Mouse (Mus musculus): ENCODE results near the gene Olfr374.

GRCm38 (mm10) chr8:72115202-72115601 is 8.4 kb downstream of the Olfr374 start:
- TF ChIP-seq ZC3H11A (IDR thresholded peaks at IDR 0.05; ENCODE audit: borderline replicate concordance, low read depth, low read length) (no peak), MAFK (IDR thresholded peaks at IDR 0.05; ENCODE audit: insufficient read depth, low read depth, low read length) (no peak), HCFC1 (IDR thresholded peaks at IDR 0.05; ENCODE audit: borderline replicate concordance, insufficient read depth, low read length) (no peak), CHD2 (IDR thresholded peaks at IDR 0.05; ENCODE audit: low read depth, low read length) (no peak), ZNF384 (IDR thresholded peaks at IDR 0.05; ENCODE audit: low read depth, low read length) (no peak)

Data from ES-E14 (cell line).